Mouse (Mus musculus) Muller cell, postnatal 12 days (primary cell): Measurements from ENCODE around the gene Ccdc191.

Experiments used
- DNase-seq: peaks from one replicate; pipeline ENCODE4 v3.0.0-alpha.2; 2015; ENCODE audit errors: inconsistent ontology term

Ccdc191 gene

DNA sequence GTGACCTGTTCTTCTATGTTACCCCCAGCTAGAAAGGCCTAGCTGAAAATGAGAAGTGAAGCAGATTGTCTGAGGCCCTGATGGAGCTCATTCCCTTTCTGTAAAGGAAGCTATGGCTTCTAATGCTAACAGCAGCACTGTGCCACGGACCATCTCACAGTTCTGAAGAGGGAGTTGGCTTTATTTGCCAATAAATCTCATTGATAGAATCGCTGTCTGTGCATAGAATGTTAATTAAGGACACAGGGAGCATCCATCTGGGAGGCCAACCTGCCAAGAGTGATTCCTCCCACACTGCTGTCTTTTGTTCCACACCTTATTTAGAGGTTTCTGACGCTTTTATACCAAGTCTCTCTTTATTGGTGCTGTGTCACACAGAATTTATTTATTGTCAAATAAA is 41.9 kb downstream of the Ccdc191 start:
- DNase-seq: no peak

DNA sequence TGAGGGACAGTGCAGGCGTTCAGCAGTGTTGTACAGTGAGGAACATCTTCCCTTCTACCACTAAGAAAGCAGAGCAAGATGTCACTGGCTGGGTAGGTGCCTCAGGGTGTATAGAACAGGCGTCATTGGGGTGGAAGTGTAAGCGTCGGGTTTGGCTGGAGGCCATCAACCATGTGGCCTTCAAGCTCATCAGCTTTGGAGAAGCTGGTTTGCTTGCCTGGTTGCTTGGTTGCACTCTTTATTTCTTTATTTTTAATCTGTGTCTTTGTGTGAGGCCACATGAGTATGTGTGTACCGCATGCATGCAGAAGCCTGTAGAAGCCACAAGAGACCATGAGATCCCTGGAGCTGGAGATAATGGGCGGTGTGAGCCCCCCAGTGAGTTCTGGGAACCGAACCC is 42.7 kb downstream of the Ccdc191 start:
- no peak for DNase-seq

DNA sequence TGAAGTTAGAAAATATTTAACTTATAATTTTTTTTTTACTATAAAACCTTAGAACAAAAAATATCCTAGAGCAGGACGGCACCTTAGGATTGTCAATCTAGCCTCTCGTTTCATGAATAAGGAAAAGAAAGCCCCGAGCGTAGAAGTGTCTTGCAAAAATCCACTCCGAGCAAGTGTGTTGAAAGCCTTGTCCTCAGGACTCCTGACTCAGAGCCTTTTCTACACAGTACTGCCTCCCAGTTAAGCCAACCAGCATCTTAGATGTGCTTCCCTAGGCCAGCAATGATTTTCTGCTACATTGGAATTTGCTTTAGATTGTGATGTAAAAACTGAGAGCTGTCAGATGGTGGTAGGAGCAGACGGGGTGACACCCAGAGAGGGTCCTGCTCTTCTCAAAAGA is 43.4 kb downstream of the Ccdc191 start:
- no peak for DNase-seq

DNA sequence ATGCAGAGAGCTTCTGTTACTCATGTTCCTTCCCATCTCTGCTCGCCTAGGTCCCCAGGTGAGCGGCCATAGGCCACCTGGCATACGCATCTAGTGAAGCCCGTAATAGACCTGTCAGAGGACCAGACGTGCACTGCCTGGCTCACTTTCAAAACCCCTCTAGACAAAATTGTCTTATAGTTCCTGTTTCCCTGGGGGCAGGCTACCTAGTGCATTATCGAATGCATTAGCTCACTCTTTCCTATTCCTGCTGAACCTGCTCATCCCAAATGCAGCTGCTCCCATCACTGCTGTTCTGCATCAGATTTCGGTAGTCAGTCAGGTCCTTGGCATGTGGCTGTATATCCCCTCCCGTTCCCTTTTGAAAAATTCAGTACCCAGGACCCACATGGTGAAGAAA is 45.3 kb downstream of the Ccdc191 start:
- DNase-seq: no peak

DNA sequence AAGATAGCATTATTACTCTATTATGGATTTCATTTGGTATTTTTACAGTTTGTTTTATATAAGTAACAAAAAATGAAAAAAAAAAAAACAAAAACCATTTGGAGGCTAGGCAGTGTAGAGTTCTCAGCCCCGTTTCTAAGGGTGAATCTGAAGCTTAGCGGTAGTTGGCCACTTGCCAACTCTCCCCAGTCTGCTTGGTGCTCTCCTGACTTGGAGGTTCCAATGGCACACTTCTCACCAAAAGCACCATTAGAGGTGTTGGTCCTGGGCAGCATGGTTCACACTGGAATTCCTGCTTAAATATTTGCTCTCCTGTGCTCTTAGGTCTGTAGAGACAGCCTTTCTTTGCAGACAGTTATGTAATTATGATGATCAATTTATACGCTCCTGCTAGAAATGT is 45.8 kb downstream of the Ccdc191 start:
- no peak for DNase-seq

DNA sequence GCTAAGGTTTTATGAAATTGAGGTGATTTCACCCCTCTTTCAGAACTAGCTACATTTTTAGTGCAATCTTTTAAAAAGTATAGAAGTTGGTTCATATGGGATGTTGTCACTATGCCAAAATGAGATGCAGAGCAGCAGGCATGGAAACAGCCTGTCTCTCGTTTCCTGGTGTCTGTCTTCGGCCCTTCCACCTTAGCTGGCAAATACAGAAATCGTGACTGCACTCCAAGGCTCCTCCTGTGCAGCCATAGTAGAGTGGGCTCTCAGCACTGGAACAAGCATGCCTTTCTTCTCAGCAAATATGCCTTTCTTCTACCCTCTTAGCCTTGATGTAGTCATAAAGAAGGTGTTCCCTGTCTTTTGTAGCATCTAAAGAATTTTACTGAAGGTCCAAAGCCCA is 46.3 kb downstream of the Ccdc191 start:
- DNase-seq: no peak

DNA sequence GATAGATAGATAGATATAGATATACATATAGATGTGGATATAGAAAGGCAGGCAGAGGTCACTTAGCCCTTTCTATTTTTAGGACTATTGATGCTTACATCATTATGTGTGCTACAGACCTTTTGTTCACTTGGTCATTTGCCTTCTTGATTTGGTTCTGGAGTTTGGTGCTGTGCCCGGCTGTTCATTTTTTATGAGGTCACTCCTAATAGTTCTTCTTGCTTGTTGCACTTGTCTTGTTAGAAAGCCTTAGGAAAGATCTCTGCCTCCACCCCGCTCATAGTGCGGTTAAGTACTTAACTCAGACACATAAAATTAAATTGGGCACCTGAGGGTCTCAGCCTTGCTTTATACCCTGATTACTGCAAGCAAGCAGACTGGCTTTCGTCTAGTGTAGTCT is 51.2 kb downstream of the Ccdc191 start:
- DNase-seq: no peak

DNA sequence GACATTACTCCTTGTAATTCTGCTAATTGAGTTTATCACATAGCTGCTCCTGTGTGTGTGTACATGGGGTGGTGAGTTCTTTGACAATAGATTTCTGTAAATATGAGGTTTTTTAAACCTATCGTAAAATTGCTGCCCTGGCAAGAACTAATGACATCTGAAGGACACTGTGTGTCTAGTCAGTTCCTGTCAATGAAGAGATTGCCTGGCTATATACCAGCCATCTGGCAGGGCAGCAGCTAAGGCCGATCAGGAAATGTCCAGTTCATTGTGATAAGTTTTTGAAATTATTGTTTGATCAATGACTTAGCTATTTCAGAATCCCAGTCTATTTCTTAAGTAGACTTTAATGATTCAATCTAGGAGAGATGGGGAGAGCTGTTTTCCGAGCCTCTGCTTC is 55.8 kb downstream of the Ccdc191 start:
- DNase-seq: no peak

DNA sequence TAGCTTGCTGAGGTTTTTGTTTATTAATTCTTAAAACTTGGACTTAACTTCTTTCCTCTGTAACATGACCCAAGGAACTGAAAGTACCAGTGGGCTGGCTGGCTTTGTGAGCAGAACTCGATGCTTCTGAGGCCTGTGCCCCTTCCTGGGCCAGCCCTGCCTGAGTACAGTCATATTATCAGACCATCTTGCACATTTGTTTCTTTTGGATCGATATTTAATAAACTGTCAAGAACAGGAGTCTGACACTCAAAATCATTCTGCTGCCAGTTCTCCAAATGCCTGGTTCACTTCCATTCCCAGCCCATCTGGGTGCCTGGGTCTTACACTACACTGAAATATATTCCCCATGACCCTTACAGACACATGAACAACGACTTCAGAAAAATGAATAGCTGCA is 56.3 kb downstream of the Ccdc191 start:
- DNase-seq: no peak

DNA sequence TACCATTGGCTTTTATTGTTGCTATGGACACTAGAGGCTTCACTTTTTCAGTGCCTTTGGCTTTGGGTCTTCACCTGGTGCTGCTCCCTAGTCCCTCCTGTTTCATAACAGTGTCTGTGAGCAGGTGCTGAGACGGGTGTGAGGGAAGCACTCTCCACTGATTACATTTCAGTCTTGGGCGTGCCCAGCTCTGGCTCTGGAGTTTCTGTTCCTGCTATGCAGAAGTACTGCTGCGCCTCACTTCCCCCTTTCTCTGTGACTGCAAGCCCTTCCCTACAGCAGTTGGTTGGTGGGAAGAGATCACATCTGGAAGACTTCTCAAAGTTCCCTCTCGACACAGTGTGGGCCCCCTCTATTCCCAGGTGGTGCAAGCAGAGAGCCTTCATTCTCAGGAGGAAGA is 62.0 kb downstream of the Ccdc191 start:
- no peak for DNase-seq

DNA sequence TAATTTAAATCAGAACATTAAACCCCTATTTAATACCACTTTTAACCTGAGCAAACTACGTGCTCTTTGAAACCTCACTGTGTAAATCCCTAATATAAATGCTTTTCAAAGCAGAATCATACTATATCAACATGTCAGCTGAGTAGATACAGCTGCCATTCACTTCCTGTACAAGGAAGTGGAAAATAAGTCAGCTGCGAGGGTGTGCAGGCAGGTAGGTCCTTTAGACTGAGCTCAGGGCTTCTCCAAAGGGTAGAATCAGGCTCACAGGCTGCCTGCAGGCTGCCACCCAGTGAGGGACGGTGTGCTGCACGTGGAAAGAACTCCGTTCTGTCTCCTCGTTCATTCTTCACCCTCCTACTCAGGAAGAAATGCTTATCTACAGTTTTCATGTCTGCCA is 65.3 kb downstream of the Ccdc191 start:
- DNase-seq: no peak

DNA sequence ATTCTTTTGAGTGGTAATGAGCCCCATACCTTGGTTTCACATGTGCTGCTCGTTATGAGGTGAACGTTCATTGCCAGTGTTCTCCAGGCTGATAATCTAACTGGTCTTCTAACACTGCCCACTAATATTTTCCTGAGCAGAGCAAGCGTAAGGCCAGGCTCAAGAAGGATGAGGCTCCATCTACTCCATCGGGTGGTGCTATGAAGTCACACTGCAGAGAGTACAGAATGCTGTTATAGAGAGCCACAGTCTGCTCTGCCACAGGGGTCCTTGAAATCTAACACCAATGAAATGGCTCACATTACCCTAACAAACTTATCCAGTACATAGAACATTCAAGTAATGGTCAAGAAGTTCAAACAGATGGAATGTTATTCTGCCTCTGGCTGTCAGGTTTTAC is 68.4 kb downstream of the Ccdc191 start:
- DNase-seq: no peak

DNA sequence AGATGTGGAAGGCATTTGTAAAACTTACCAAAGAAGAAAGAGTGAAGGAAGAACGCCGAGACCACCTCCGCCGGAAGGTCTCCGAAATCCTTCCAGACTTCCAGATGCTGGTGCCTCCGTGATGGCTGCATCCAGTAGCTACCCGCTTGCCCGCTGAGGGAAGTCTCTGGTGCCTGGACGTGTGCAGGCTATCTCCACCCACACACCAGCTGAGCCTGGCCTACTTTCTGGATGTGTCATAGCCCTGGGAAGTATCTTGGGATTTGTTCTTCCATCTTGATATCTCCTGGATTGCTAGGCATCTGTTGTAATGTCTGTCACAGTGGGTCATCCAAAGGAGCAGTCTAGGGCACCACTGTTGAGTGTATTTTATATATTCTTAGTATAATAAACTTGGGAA is 73.7 kb downstream of the Ccdc191 start:
- DNase-seq: no peak

DNA sequence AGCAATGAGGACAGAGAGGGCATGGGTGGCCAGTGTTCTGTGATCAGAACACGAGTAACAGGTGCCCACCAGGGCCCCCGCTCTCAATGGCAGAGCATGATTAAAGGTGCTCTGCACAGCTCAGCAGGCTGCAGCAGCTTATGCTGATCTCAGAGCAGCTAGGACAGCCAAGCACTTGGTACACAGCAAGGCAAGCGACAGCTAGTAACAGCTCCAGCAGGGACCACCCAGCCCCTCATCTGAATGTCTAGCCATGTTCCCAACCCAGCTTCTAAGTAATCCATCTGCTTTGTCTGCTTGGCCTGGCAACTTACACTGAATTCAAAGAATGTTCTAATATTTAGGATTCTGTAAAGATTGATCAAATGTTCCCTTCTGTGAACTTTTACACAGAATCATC is 74.2 kb downstream of the Ccdc191 start:
- no peak for DNase-seq

DNA sequence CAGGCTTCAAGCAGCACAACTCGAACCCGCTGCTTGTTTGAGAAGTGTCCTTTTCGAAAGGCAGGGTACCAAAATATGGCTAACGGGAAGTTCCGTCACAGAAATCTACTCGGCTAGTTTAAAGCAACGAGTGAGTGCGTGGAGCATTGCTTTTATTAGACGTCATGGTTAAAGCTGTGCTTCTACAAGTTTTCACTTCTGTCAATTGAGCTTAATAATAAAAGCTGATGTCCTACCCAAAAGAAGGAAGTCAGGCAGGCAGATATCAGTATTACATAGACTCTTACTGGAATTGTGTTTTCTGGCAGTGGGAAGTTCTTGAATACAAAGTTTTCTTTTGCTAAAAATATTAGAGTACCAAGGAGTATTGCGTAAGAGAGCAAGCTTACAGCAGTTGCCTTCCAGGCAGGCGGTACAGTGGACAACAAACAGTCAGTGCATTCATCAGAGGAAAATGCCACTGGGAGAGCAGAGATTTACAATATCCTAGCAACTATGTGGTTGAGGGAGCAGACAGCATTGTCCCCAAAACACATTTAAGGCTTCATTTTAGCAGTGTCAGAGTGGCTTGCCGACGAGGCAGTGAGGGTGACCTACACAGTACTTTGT is 76.3 kb downstream of the Ccdc191 start:
- peak; percentile 26 for DNase-seq

DNA sequence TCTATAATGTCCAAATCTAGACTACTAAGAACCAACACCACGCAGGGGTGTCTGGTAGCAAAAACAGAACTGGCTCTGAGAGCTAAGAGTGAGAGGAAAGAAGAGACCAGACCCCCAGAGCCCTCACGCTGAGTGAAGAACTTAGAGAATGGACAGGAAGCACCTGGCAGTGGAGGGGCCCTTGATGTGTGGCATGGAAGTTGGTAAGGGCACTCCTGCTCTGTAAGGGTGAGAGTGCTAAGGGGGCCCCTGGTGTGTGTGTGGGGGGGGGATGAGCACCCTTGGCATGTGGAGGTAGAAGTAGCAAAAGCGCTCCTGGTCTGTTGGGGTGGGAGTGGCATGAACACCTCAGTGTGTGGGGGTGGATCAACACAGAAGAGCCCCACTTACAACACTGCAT is 80.8 kb downstream of the Ccdc191 start:
- DNase-seq: no peak

DNA sequence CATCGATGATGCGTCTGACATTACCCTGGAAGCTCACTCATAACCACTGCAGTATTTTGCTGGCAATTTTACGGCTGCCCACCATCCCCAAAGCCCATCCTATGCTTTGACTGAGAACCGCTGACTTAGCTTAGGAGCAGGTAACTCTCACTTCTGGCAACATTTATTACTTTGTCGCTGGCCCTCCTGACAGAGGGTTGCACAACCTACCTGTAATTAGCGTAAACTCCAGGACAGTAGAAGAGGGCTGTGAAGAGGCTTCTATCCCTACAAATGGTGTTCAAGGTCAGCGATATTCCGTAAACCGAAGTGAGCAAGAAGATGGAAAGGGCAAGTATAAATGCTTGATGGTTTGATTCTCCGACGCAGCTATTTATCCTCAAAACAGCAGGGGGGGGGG is 81.6 kb downstream of the Ccdc191 start:
- DNase-seq: no peak

DNA sequence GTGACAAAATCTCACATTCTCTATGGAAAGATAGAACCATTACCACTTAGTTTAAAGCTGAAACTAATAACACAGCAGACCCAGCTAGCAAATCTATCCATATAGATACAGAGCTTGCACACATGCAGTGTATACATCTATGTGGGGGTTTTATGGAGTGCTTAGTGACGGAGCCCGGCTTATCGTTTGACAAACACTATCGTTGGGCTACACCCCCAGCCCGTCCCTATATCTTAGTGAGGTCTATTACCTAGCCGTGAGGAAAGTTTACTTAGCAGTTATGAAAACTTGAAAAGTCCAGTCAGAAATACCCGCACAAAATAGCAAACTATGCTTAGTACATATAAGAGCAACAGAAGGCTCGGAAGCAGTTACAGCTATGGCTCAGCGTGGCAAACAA is 82.1 kb downstream of the Ccdc191 start:
- DNase-seq: no peak

DNA sequence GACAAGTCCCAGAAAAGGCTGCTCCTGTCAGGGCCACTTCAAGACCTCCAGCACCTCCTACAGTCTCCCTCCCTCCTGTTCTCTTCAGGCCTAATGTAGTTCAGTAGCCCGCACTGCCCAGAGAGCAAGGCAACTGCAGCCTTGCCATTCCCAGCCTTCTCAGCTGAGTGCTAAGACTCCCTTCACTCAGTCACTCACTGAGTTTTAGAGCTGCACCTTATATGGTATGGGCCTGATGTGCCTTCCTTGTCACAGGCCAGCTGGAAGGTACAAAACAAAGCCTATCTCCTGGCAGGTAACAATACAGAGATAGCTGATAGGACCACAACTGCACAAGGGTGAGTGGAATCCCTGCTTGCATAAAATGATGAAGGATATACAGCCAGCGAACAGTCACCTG is 82.8 kb downstream of the Ccdc191 start:
- DNase-seq: no peak

DNA sequence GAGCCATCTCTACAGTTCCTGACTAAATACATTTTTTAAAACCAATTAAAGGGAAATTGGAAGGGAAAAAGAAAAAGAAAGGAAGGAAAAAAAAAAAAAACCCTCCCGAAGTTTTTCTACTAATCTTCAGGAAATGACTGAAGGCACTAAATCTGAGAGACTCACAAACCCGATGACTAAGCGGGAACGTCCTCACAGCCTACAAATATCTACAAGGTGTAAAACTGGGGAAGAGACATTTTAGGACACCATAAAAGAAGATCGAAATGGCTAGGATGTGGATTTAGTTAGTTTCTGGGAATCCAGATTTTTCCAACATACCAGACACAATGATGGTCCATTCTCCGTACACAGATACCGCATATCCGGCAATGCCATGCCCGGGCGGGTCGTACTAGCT is 83.5 kb downstream of the Ccdc191 start:
- DNase-seq: no peak

DNA sequence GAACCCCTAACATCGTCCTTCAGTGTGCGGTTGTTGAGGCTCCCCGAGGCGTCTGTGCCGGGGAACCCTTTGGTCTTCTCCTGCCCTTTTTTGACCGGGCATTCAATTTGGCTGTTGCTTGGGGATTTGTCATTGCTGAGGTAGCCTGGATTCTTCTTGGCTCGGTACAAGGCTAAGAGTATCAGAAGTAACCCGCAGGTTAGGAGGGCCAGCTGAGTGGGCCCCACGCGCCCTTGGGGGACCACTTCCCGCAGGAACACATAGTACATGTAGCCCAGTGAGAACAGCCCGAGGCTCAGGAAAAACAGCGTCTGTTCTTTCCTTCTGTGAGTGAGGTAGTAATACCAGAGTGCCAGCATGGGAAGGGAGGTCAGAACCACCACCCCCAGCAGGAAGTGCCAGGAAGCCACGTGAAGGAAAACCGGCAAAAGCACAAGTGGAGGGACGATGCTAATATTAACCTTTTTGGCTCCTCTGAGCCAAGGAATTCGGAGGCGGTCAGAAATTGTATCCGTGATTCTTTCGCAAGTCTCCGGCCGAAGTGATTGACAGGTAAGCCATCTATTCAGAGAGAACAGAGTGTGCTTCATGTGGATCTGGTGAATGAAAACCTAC is 84.1 kb downstream of the Ccdc191 start:
- DNase-seq: no peak

DNA sequence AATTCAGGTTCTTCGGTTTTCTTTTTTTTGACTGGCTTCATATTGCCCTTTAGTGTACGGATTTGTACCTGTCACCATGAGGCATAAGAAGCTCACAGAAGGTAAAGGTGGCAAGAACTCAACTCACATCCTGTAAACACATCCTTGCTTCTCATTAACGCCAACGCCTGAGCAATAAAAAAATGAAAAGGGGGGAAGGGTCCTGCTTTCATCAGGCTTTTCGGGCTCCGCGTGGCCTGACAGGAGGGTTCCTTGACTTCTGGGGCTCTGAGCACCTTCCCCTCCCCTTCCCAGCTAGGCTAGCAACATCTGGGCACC is 89.4 kb downstream of the Ccdc191 start:
- no peak for DNase-seq

DNA sequence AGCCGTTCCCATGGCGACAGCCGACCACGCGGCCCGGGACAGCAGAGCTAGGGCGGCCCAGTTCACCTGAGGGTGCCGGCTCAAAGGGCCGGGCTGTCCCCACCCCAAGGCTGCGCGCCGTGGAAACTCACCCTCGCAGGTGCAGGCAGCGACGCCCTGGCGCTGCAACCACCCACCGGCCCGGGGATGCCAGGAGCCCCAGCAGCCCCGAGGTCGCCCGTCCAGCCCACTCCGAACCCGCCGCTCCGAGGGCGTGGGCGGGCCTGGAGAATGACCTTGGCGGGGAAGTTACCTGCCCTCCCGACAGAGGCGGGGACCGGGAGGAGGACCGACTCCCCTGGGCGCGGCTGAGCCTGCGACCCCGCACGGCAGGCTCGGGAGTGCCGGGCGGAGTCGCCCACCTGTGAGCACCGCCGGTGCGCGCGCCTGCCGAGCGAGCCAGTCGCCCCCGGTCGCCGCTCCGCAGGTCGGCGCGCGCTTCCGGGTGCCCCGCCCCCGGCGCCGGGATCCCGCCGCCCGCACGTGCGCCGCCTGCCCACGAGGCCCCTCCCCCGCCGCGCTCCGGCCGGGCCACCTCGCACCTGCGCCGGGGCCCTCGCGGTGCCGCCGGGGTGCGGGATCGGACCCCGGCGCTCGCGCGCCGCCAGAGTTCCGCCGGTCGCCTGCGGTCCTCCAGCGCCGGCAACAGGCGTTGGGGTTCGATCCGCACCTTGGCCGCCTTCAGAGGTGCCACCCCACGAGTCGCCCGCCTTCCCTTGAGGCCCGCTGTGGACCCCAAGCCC is 89.9 kb downstream of the Ccdc191 start, which contains the start of gene Zdhhc23:
Gene Zdhhc23 (minus strand): TSS at position 464 of the 782 bp plus-strand sequence.
- DNase-seq: peak; percentile 31
